Mouse (Mus musculus) brain, adult 2 months (tissue): ENCODE results near the gene Hmgcll1.
"Not testable (repeated sequence)": the region's sequence is repeated elsewhere in the genome, so short reads cannot be mapped to it uniquely, and the experiment has no call there.

Experiments
- DNase-seq: peaks from one replicate; pipeline ENCODE4 v3.0.0; 2011; ENCODE audit warnings: low read depth, low spot score

The Hmgcll1 gene

GRCm38 (mm10) chr9:76060935-76061334 lies 46.3 kb downstream of the Hmgcll1 start:
- no peak for DNase-seq

- no peak for DNase-seq
Observed at GRCm38 (mm10) chr9:76061492-76061891, 46.8 kb downstream of the Hmgcll1 start.

- no peak for DNase-seq
Observed at GRCm38 (mm10) chr9:76064164-76064563, 49.5 kb downstream of the Hmgcll1 start.

GRCm38 (mm10) chr9:76091561-76091960 lies 76.9 kb downstream of the Hmgcll1 start:
- no peak for DNase-seq

GRCm38 (mm10) chr9:76097221-76097620 lies 82.6 kb downstream of the Hmgcll1 start:
- no peak for DNase-seq

GRCm38 (mm10) chr9:76099981-76100380 lies 85.3 kb downstream of the Hmgcll1 start:
- no peak for DNase-seq

GRCm38 (mm10) chr9:76104416-76104815 lies 89.8 kb downstream of the Hmgcll1 start:
- DNase-seq = not testable (repeated sequence)

GRCm38 (mm10) chr9:76104846-76105245 lies 90.2 kb downstream of the Hmgcll1 start:
- no peak for DNase-seq

- peak; percentile 85 for DNase-seq
Observed at GRCm38 (mm10) chr9:76122888-76123287, 108.2 kb downstream of the Hmgcll1 start.

- no peak for DNase-seq
Observed at GRCm38 (mm10) chr9:76124249-76124648, 109.6 kb downstream of the Hmgcll1 start.

GRCm38 (mm10) chr9:76129353-76129752 lies 114.7 kb downstream of the Hmgcll1 start:
- peak; percentile 31 for DNase-seq

GRCm38 (mm10) chr9:76134042-76134441 lies 119.4 kb downstream of the Hmgcll1 start:
- DNase-seq = no peak

GRCm38 (mm10) chr9:76138378-76139109 lies 123.9 kb downstream of the Hmgcll1 start:
- peak; percentile 11 for DNase-seq

GRCm38 (mm10) chr9:76145593-76145992 lies 130.9 kb downstream of the Hmgcll1 start:
- DNase-seq = no peak

- DNase-seq = no peak
Observed at GRCm38 (mm10) chr9:76162446-76162845, 147.8 kb downstream of the Hmgcll1 start.

GRCm38 (mm10) chr9:76168355-76168754 lies 153.7 kb downstream of the Hmgcll1 start:
- peak; percentile 14 for DNase-seq

GRCm38 (mm10) chr9:76172686-76173295 lies 158.1 kb downstream of the Hmgcll1 start:
- peak; percentile 38 for DNase-seq

GRCm38 (mm10) chr9:76179221-76179620 lies 164.6 kb downstream of the Hmgcll1 start:
- DNase-seq = peak; percentile 3
